Mouse (Mus musculus) left cerebral cortex, postnatal 14 days (tissue): ENCODE data around the gene Tmem169. TPM values are rescaled to one million over a fixed set of nuclear protein-coding genes. Genes with fewer than 3 reads are reported as not detected.
A peak's percentile ranks its signal among the peaks of the same experiment; 100 is the strongest.

Experiments used
- DNase-seq, 2 experiments: peaks; one replicate each; pipeline ENCODE4 v3.0.0; 2021 to 2022; ENCODE audit warnings: low spot score in 2 of 2, mixed read lengths in 1 of 2
- intact Hi-C: fragments of 180-260 bp; cut with DNase I; formaldehyde crosslinking; loops from one replicate; pipeline ENCODE4 v1.15.1; 2025
- total RNA-seq, 2 experiments: library from RNA; stranded (reverse); gene quantifications; 2 replicates each; pipeline ENCODE4 v1.2.3; 2021

The Tmem169 gene
- total RNA-seq, 2 experiments from 2014 or later = 32.4 to 32.6 TPM

DNA sequence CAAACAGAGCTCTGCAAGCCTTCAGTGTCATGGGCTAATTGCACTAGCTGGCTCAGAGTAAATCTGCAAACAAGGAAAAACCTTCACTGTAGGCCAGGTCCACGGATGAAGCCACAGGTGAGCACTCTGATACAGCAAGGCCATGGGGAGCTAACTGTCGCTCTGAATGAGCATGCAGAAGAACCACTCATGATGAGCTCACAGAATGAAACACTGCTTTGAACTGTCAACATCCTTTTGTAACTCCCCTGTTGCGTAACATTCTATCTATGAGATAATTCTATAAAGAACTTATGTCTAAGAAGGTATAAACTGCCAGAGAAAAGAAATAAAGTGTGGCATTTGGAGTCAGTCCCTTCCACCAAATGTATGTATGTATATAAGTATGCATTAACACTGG, 21.1 kb upstream of the Tmem169 start:
- intact Hi-C loops = no loop called here
- no peak for DNase-seq

GRCm38 (mm10) chr1:72278085-72278484, 6.1 kb upstream of the Tmem169 start:
- peak in 1 of 2 experiments; percentile 16 for DNase-seq
- intact Hi-C loops = no loop called here

- intact Hi-C loops = no loop called here
- DNase-seq = no peak
These were observed 1.6 kb upstream of the Tmem169 start for GRCm38 (mm10) chr1:72282604-72283003.

- DNase-seq = peak in 1 of 2 experiments; percentile 23
- intact Hi-C loops = no loop called here
These were observed 370 bp downstream of the Tmem169 start for GRCm38 (mm10) chr1:72284539-72284938.

DNA sequence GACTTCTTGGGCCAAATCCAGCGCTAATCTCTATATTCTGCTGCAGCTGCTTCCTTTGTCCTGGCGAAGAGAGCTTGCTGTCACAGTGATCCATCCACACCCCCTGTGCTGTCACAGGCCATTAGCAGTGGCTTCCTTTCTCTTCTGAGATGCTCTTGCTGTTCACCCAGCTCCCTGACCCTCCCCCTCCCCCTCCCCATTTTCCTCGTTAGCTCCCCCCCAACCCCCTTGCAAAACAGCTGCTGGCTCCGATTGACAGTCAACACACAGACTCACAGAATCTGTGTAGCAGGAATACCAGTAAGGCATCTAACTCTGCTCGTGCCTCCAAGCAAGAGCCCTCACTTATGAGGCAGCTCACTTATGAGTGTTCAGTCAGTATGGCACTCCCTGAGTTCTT, 2.7 kb downstream of the Tmem169 start:
- intact Hi-C loops = no loop called here

GRCm38 (mm10) chr1:72287893-72288292, 3.7 kb downstream of the Tmem169 start:
- intact Hi-C loops = no loop called here
- no peak for DNase-seq

More for the DNA sequence above, 2.7 kb downstream of the Tmem169 start:
- no peak for DNase-seq

GRCm38 (mm10) chr1:72288527-72289150, 4.5 kb downstream of the Tmem169 start:
- intact Hi-C loops = no loop called here
- DNase-seq = no peak

DNA sequence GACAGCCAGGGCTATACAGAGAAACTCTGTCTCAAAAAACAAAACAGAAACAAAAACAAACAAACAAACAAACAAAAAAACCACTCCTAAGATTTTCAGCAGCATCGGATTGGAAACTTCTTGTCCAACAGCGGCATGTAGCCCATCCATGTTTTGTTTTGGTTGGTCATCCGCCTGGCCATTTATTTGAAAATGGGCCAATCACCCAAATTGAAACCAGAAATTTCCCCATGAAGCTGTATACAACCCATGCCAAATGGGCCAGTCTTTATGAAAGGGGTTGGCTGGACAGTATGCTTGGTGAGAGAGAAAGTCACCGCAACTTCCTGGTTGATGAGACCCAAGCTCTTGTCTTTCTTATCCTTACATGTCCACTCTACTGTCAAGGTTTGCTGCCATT, 6.7 kb downstream of the Tmem169 start:
- DNase-seq = no peak
- intact Hi-C loops = no loop called here

DNA sequence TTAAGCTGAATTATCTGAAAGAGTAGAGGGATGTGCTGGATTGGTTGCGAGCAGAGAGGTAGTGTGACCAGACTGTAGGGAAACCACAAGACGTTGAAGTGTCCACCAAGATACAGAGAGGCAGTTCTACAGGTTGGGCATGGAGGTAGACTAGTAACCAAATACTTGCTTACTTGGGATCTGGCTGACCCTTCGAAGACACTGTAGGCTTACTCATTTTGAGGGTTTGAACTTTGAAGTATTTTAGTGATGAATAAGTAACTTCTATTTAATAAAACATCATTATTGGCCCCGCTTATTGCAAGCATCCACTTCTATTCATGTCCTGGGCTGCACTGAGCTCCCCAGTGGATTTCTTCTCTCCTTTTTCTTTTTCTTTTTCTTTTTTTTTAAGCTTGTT, 7.3 kb downstream of the Tmem169 start:
- DNase-seq = no peak
- intact Hi-C loops = no loop called here

DNA sequence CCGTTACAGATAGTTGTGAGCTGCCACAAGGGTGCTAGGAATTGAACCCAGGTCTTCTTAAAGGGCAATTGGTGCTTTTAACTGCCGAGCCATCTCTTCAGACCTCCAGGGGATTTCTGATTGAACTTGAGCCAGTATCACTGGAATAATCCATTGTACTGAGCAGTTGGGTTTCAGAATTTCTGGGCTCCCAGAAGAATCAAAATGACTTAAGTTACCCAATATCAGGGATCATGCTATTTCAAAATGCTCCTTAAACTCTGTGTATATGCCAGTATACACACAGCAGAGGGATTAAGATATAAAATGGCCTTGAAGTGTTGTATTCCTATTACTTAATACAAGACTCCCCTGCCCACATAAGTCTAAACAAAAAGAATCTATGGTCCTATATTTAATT, 7.8 kb downstream of the Tmem169 start:
- DNase-seq = no peak
- intact Hi-C loops = no loop called here

DNA sequence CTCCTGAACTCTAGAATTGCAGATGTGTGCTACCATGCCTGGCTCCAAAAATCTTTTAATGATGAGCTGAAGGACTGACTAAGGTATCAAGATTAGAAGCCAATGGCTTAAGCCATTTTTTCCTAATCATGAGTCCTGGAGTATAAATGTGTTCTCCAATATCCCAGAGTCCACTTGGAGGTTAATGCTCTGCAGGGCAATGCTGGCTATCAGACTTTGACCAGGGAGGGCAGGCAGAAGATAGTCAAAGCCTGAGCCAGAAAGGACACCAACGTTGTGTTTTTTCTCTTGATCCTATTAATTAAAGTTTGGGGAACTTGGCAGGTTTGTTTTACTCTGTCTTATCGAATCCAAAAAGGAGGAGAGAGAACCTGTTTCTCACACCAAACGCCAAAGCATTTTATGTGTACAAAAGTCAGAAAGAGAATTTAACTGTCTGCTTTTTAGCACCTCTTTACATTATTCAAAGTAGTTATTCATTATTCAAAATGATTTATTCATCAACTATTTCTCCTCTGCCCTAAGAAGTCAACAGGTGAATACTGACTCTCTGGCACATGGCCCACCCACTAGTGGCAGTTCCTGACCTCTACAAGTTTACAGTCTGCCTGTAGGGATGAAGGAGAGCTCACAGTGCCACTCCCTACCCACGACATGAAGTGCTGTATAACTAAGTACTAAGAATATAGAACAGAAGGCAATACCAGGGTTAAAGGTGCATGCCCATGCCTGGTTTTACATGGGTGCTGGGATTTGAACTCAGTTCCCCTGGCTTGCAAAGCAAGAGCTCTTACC, 9.9 kb downstream of the Tmem169 start:
- DNase-seq = no peak
- intact Hi-C loops = no loop called here

GRCm38 (mm10) chr1:72295746-72296145, 11.6 kb downstream of the Tmem169 start:
- intact Hi-C loops = no loop called here
- peak in 1 of 2 experiments; percentile 45 for DNase-seq

DNA sequence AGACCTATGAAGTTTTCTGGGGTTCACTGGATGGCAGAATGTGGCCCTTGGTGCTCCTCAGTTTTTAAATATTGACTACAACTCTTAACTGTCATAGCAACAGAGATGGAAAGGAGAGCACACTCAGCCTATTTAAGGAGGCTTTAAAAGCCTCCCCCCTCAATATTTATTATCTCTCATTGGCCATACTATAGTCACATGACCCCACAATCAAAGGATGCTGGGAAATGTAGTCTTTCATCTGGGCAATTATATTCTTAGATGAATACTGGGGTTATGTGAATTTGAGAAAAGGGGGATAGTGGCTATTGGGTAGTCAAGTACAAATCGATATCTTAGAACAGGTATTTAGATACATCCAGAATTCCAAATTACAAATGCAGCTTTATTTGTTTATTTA, 17.7 kb downstream of the Tmem169 start:
- intact Hi-C loops = no loop called here
- no peak for DNase-seq

GRCm38 (mm10) chr1:72306241-72306640, 22.1 kb downstream of the Tmem169 start:
- DNase-seq = no peak
- intact Hi-C loops = loop anchor here (5.0 kb wide), 5 partner anchors 231 to 551 kb away; partner anchors contain the start of genes March4, Rpl37a and Smarcal1

DNA sequence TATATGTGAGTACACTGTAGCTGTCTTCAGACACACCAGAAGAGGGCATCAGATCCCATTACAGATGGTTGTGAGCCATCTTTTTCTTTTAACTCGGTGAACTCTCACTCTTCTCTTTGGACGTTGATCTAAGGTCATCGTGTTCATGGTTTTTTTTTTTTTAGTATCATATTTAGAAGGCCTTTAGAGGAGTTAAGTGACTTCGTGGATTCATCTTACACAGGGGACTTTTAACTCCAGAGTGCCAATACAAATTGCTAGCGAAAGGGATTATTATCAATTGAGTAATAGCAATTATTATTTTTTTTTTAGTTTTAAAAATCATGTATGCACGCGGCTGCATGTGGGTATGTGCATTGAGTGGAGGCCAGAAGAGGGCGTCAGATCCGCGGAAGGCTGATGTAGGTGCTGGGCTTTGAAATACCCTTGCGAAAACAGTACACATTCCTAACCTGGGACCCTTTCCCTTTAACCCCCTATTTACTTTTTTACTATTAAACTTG, 22.6 kb downstream of the Tmem169 start:
- intact Hi-C loops = loop anchor here (5.0 kb wide), 5 partner anchors 231 to 551 kb away; partner anchors contain the start of genes March4, Rpl37a and Smarcal1
- DNase-seq = peak; percentile 49 to 60

DNA sequence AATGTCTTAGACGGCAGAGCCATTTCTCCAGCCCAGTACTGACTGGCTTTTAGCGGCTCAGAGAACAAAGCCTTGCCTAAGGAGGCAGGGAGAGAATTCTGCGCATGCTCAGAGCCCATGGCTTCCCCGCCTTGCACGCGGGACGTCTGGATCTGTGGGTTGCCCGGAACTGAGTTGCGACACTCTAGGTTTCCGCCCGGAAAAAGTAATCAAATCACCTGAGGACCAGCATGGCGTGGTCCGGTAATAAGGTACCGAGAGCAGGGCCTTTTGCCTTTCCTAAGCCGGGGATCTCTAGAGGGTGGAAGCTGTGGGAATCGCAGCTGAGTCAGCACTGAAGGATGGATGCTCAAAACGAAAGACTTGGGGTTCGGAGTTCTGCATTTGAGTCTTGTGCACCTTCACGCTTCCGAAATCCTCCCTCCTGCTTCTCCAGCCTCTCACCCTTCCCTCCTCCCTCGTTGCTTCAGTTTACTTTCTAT, 23.2 kb downstream of the Tmem169 start, which contains the start of gene Xrcc5:
TSS of gene Xrcc5 (plus strand) at position 105 of the 482 bp plus-strand sequence.
- intact Hi-C loops = loop anchor here (5.0 kb wide), 5 partner anchors 230 to 550 kb away; partner anchors contain the start of genes March4, Rpl37a and Smarcal1
- DNase-seq = peak; percentile 95 to 96

- intact Hi-C loops = loop anchor here (5.0 kb wide), 5 partner anchors 228 to 548 kb away; partner anchors contain the start of genes March4, Rpl37a and Smarcal1
- DNase-seq = no peak
These were observed 24.8 kb downstream of the Tmem169 start for GRCm38 (mm10) chr1:72308919-72309318.

GRCm38 (mm10) chr1:72309744-72310424, 25.7 kb downstream of the Tmem169 start:
- intact Hi-C loops = loop anchor here (5.0 kb wide), 5 partner anchors 227 to 547 kb away; partner anchors contain the start of genes March4, Rpl37a and Smarcal1
- no peak for DNase-seq

DNA sequence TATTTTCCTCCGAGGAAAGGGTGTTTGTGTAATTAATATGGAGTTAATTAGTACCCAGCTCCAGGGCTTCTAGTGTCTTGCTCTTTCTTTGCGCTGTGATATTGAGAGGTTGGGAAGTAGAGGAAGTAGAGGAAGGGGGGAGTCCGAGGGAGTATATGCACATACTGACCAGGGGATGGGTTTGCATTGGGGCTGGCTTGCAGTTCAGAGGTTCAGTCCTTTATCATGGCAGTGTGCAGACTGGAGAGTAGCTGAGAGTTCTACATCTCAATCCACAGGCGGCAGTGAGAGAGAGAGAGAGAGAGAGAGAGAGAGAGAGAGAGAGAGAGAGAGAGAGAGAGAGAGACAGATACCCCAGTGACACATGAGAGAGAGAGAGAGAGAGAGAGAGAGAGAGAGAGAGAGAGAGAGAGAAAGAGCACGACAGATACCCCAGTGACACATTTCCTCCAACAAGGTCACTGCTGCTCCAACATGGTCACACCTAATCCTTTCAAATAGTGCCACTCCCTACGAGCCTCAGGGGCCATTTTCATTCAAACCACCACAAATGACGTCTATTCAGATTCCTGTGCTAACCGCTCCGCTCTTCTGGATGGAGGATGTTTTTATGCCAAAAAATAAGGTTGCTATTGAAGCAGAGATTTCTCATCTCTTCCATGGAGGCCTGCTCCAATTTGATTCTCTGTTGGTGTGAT, 28.7 kb downstream of the Tmem169 start:
- no peak for DNase-seq
- intact Hi-C loops = no loop called here
